Mouse (Mus musculus) MEL (cell line): ENCODE results near the gene Cdh13. TPM values are rescaled to one million over a fixed set of nuclear protein-coding genes. Genes with fewer than 3 reads are reported as not detected.

Experiments used
- DNase-seq: peaks from one replicate; pipeline ENCODE4 v3.0.0; 2011; ENCODE audit warnings: low read depth, low spot score
- H3K27ac ChIP-seq: 2 replicates; pipeline ENCODE4 v1.5.1; 2012; ENCODE audit warnings: low read depth, mild to moderate bottlenecking, control low read depth, low read length, moderate library complexity; ENCODE audit not compliant: control insufficient read depth
- H3K27me3 ChIP-seq, 2 experiments: fragments of 150-350 bp in 1 of 2; sonication (generic) in 1 of 2; 2 replicates each; pipeline ENCODE4 v1.6.1; 2012; ENCODE audit warnings: low read length in 2 of 2, mild to moderate bottlenecking in 2 of 2, improper control_type of control experiment in 1 of 2, moderate library complexity in 1 of 2; ENCODE audit not compliant: insufficient read depth in 2 of 2, control insufficient read depth in 1 of 2
- H3K36me3 ChIP-seq, 2 experiments: 2 replicates each; pipeline ENCODE4 v1.6.1; 2012 to 2014; ENCODE audit warnings: low read length in 2 of 2, improper control_type of control experiment in 1 of 2, inconsistent platforms in 1 of 2, mild to moderate bottlenecking in 1 of 2; ENCODE audit not compliant: insufficient read depth in 2 of 2, control insufficient read depth in 1 of 2
- H3K4me1 ChIP-seq, 2 experiments: fragments of 150-350 bp in 1 of 2; sonication (generic) in 1 of 2; 2 replicates each; pipeline ENCODE4 v1.6.1; 2012; ENCODE audit warnings: low read length in 2 of 2, improper control_type of control experiment in 1 of 2, mild to moderate bottlenecking in 1 of 2; ENCODE audit not compliant: insufficient read depth in 2 of 2, control insufficient read depth in 1 of 2
- H3K4me3 ChIP-seq, 2 experiments: fragments of 150-350 bp in 1 of 2; sonication (generic) in 1 of 2; 2 replicates each; pipeline ENCODE4 v1.5.1; 2012; ENCODE audit warnings: low read depth in 2 of 2, low read length in 2 of 2, mild to moderate bottlenecking in 2 of 2, moderate library complexity in 2 of 2, control low read depth in 1 of 2, improper control_type of control experiment in 1 of 2; ENCODE audit not compliant: control insufficient read depth in 1 of 2, insufficient read depth in 1 of 2
- H3K79me2 ChIP-seq: 2 replicates; pipeline ENCODE4 v1.6.1; 2012; ENCODE audit warnings: mild to moderate bottlenecking, low read length, moderate library complexity; ENCODE audit not compliant: control insufficient read depth, poor library complexity, insufficient read depth
- H3K9ac ChIP-seq: 2 replicates; pipeline ENCODE4 v1.6.1; 2012; ENCODE audit warnings: low read depth, mild to moderate bottlenecking, control low read depth, low read length, moderate library complexity; ENCODE audit not compliant: control insufficient read depth, poor library complexity, severe bottlenecking
- H3K9me3 ChIP-seq: fragments of 150-350 bp; sonication (generic); replicated peaks from 2 replicates; pipeline ENCODE4 v1.6.1; 2012; ENCODE audit warnings: mild to moderate bottlenecking, low read length, improper control_type of control experiment, moderate library complexity; ENCODE audit not compliant: insufficient read depth
- CHD1 ChIP-seq: IDR thresholded peaks from 2 replicates; pipeline ENCODE4 v1.6.1; 2012; ENCODE audit warnings: low read depth, mild to moderate bottlenecking, inconsistent platforms, low read length, improper control_type of control experiment
- CHD2 ChIP-seq: IDR thresholded peaks from 2 replicates; pipeline ENCODE4 v1.6.1; 2011; ENCODE audit warnings: low read length, improper control_type of control experiment
- GABPA ChIP-seq: IDR thresholded peaks from 2 replicates; pipeline ENCODE4 v1.6.1; 2012; ENCODE audit warnings: low read depth, mild to moderate bottlenecking, inconsistent platforms, low read length, improper control_type of control experiment, moderate library complexity
- GATA1 ChIP-seq: IDR thresholded peaks from 2 replicates; pipeline ENCODE4 v1.6.1; 2011; ENCODE audit warnings: low read depth, low read length, improper control_type of control experiment
- HCFC1 ChIP-seq: IDR thresholded peaks from 2 replicates; pipeline ENCODE4 v1.6.1; 2012; ENCODE audit warnings: low read depth, mild to moderate bottlenecking, inconsistent platforms, low read length, improper control_type of control experiment, moderate library complexity
- MAFK ChIP-seq: IDR thresholded peaks from 2 replicates; pipeline ENCODE4 v1.6.1; 2011; ENCODE audit warnings: low read depth, mild to moderate bottlenecking, low read length, improper control_type of control experiment, borderline replicate concordance
- MAX ChIP-seq: IDR thresholded peaks from 2 replicates; pipeline ENCODE4 v1.6.1; 2011; ENCODE audit warnings: low read length, improper control_type of control experiment
- MEF2A ChIP-seq: IDR thresholded peaks from 2 replicates; pipeline ENCODE4 v1.6.1; 2014; ENCODE audit warnings: low read depth, mild to moderate bottlenecking, inconsistent platforms, low read length, improper control_type of control experiment; ENCODE audit not compliant: poor library complexity, insufficient replicate concordance, severe bottlenecking; ENCODE audit errors: extremely low read depth
- MXI1 ChIP-seq: IDR thresholded peaks from 2 replicates; pipeline ENCODE4 v1.6.1; 2011; ENCODE audit warnings: mild to moderate bottlenecking, low read depth, low read length, improper control_type of control experiment
- MYC ChIP-seq: IDR thresholded peaks from 2 replicates; pipeline ENCODE4 v1.6.1; 2011; ENCODE audit warnings: low read depth, mild to moderate bottlenecking, low read length, improper control_type of control experiment, moderate library complexity
- NELFE ChIP-seq: IDR thresholded peaks from 2 replicates; pipeline ENCODE4 v1.6.1; 2011; ENCODE audit warnings: low read depth, low read length, improper control_type of control experiment
- POLR2A ChIP-seq, 2 experiments: IDR thresholded peaks; 2 replicates each; pipeline ENCODE4 v1.6.1; 2011 to 2012; ENCODE audit warnings: low read length in 2 of 2, mild to moderate bottlenecking in 2 of 2, control low read depth in 1 of 2, improper control_type of control experiment in 1 of 2, low read depth in 1 of 2, moderate library complexity in 1 of 2; ENCODE audit not compliant: control insufficient read depth in 1 of 2, insufficient read depth in 1 of 2, poor library complexity in 1 of 2
- POLR2AphosphoS2 ChIP-seq: IDR thresholded peaks from 2 replicates; pipeline ENCODE4 v1.6.1; 2011; ENCODE audit warnings: low read length, improper control_type of control experiment
- RCOR1 ChIP-seq: IDR thresholded peaks from 2 replicates; pipeline ENCODE4 v1.6.1; 2012; ENCODE audit warnings: low read depth, mild to moderate bottlenecking, inconsistent platforms, low read length, improper control_type of control experiment
- SIN3A ChIP-seq: IDR thresholded peaks from 2 replicates; pipeline ENCODE4 v1.6.1; 2012; ENCODE audit warnings: low read length, improper control_type of control experiment, inconsistent platforms
- SMC3 ChIP-seq: IDR thresholded peaks from 2 replicates; pipeline ENCODE4 v1.6.1; 2011; ENCODE audit warnings: low read depth, low read length, improper control_type of control experiment
- TAL1 ChIP-seq: IDR thresholded peaks from 2 replicates; pipeline ENCODE4 v1.6.1; 2012; ENCODE audit warnings: mild to moderate bottlenecking, inconsistent platforms, low read length, moderate library complexity, mixed read lengths
- TBP ChIP-seq: IDR thresholded peaks from 2 replicates; pipeline ENCODE4 v1.8.0; 2011; ENCODE audit warnings: low read depth, low read length, improper control_type of control experiment
- TCF12 ChIP-seq: IDR thresholded peaks from 2 replicates; pipeline ENCODE4 v1.6.1; 2014; ENCODE audit warnings: low read depth, mild to moderate bottlenecking, inconsistent platforms, low read length, improper control_type of control experiment, moderate library complexity
- USF1 ChIP-seq: IDR thresholded peaks from 2 replicates; pipeline ENCODE4 v1.6.1; 2014; ENCODE audit warnings: low read depth, mild to moderate bottlenecking, inconsistent platforms, low read length, improper control_type of control experiment, moderate library complexity
- ZNF384 ChIP-seq: IDR thresholded peaks from 2 replicates; pipeline ENCODE4 v1.6.1; 2012; ENCODE audit warnings: low read depth, mild to moderate bottlenecking, inconsistent platforms, low read length, improper control_type of control experiment
- polyA plus RNA-seq, 2 experiments: library from polyadenylated mRNA; stranded (reverse) in 1 of 2; unstranded in 1 of 2; fragments of >175 nt in 1 of 2; fragments of >200 nt in 1 of 2; gene quantifications; 2 replicates each; pipeline versions ENCODE4 v1.2.1 to v1.2.4; 2012; ENCODE audit warnings: low replicate concordance in 2 of 2, low read depth in 1 of 2; ENCODE audit not compliant: insufficient read length in 2 of 2, insufficient read depth in 1 of 2, missing spikeins in 1 of 2
- total RNA-seq: library from RNA; depleted of rRNA; stranded (reverse); fragments of 300-350 nt; gene quantifications from 2 replicates; pipeline ENCODE4 v1.2.3, GENCODE M21; 2012

Gene Cdh13
- total and polyA plus RNA-seq, 3 experiments = not detected

DNA sequence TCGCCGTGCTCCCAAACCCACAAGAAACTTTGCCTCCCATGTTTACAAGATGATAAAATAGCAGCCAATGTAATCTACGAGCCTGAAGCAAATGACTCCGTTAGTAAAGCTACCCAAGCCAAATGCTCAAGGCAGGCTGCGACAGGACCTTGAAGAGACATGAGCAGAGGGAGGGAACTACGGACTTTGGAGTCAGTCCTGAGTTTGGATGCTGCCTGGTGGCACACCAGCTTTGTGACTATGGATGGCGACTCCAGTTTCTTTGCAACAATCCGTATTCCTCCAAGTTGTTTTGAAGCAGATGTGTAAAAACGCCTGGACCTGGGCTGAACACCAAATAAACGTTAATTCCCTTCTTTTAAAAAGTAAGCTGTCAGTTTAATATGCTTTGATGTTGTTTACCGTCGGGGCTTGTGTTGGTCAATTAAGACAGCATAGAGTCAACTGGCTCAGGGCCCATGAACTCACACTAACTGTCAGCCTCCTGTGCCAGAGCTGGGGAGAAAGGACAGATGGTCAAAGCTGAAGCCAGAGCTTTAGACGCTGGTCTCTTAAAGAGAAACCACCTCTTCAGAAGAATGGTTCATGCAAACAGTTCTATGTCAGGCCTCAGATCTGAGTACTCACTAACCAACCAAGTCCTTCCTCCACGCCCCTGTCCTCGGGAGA, 678.5 kb downstream of the Cdh13 start:
- Histone ChIP-seq H3K9ac (no peak overlapping the region), H3K9me3 (no peaks in the 10 kb centered on the region), H3K27me3 (no peaks in the 10 kb centered on the region), H3K4me3 (no peak overlapping the region), H3K4me1 (no peaks in the 10 kb centered on the region), H3K79me2 (no peaks in the 10 kb centered on the region), H3K36me3 (no peaks in the 10 kb centered on the region), H3K27ac (no peak overlapping the region)
- no peak for DNase-seq
- no peak for TF ChIP-seq MXI1
- no peak for TF ChIP-seq MEF2A
- no peak for TF ChIP-seq POLR2A (IDR thresholded peaks at IDR 0.05; ENCODE audit: control insufficient read depth in 1 of 2, insufficient read depth in 1 of 2, low read depth in 1 of 2, low read length in 2 of 2, poor library complexity in 1 of 2)
- TF ChIP-seq ZNF384 = no peak
- TF ChIP-seq MAX = no peak
- TF ChIP-seq TCF12 = no peak
- TF ChIP-seq CHD2 = no peak
- TF ChIP-seq HCFC1 = no peak
- TF ChIP-seq NELFE = no peak
- no peak for TF ChIP-seq GATA1
- no peak for TF ChIP-seq USF1
- no peak for TF ChIP-seq MAFK
- TF ChIP-seq MYC = no peak
- no peak for TF ChIP-seq CHD1
- TF ChIP-seq RCOR1 = no peak
- no peak for TF ChIP-seq TAL1
- no peak for TF ChIP-seq SIN3A
- TF ChIP-seq SMC3 = no peak
- TF ChIP-seq TBP = no peak

DNA sequence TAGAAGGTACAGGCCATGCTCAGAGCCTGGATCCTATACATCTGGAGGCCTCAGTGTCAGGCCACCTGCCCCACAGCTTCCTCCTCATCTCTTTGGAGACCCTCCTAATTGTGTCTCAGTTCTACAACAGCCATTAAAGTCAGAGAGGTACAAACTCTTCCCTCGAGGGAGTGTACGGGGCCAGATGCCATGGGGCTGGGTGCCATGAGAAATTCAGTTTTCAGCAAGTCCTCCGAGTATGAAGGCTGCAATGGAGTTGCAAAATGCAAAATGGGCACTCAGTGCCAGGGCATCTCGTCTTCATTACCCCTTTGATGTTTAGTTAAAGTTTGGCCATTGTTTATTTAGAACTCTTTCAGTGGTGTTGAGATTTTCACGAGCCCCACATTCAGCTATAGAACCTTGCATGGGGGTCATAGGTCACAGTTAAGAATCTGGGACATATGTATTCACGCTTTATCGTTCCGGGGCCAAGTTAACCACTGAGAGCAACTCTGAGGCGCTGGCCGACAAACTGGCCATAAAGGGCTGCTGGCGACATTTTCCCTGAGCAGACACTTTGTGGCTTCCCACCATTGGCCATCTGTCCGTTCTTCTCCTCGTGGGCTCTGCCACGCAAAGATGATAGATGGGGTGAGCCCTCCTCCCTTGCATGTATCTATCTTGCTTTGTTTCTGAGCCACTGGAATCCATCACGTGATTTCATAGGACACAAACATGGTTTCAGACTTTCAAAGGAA, 681.7 kb downstream of the Cdh13 start:
- H3K9me3 ChIP-seq = no peaks in the 10 kb centered on the region
- no peak overlapping the region for H3K9ac ChIP-seq
- TF ChIP-seq POLR2AphosphoS2 (no peak), NELFE (no peak), GATA1 (no peak), GABPA (no peak)

More for the DNA sequence above, 681.7 kb downstream of the Cdh13 start:
- H3K4me1 ChIP-seq = no peaks in the 10 kb centered on the region
- no peaks in the 10 kb centered on the region for H3K27me3 ChIP-seq
- no peak for DNase-seq
- no peaks in the 10 kb centered on the region for H3K36me3 ChIP-seq
- H3K4me3 ChIP-seq = no peak overlapping the region
- no peaks in the 10 kb centered on the region for H3K79me2 ChIP-seq
- no peak overlapping the region for H3K27ac ChIP-seq
